Mouse (Mus musculus): ENCODE measurements around the gene Trmt1. TPM values are rescaled to one million over a fixed set of nuclear protein-coding genes. Genes with fewer than 3 reads are reported as not detected.

Gene Trmt1
- total RNA-seq, 1 experiment from 2014 or later = 44.7 TPM

DNA sequence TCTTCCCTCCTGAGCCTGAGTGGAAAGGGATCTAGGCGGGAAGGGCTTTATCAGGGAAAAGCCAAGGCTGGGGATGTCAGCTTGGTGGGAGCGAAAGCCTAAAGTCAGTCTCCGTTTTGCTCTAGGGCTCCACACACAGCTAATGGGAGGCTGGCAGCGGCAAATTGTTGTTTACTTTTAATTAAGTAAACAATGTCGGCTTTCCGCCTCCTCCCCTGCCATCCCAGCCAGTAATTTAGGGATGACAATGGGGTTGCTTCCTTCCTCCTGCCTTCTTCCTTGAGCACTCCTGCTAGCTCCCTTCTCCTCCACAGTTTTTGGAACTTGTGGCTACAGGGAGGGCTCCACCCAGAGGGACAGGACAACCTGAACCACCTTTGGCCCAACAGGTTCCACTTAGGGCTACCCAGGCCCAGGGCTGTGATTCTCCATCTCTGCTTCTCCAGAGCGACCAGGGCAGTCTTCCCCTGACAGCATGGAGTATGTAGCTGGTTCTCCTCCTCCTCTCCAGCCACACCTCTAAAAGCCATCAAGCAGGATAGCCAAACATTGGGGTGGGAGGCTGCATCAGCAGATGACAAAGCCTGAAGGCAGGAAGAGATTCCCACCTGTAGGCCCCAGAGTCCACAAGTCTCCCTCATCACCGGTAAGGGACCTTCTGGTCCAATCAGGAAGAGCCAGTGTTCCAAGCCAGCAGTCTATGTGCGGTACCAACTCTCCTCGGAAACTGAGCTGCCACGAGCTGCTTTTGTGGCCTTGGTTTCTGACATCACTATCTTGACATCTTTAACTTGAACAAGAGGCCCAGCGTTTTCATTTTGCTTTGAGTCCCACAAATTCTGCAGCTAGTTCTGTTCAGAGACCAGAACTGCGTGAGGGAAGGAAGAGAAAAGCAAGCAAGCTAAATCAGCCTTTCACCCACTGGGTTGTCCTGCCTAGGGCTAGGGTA lies 55.1 kb downstream of the Trmt1 start:
- ATAC-seq (replicated peaks; ENCODE audit: insufficient number of reproducible peaks, low FRiP score, low TSS enrichment, poor library complexity, severe bottlenecking) = no peak

DNA sequence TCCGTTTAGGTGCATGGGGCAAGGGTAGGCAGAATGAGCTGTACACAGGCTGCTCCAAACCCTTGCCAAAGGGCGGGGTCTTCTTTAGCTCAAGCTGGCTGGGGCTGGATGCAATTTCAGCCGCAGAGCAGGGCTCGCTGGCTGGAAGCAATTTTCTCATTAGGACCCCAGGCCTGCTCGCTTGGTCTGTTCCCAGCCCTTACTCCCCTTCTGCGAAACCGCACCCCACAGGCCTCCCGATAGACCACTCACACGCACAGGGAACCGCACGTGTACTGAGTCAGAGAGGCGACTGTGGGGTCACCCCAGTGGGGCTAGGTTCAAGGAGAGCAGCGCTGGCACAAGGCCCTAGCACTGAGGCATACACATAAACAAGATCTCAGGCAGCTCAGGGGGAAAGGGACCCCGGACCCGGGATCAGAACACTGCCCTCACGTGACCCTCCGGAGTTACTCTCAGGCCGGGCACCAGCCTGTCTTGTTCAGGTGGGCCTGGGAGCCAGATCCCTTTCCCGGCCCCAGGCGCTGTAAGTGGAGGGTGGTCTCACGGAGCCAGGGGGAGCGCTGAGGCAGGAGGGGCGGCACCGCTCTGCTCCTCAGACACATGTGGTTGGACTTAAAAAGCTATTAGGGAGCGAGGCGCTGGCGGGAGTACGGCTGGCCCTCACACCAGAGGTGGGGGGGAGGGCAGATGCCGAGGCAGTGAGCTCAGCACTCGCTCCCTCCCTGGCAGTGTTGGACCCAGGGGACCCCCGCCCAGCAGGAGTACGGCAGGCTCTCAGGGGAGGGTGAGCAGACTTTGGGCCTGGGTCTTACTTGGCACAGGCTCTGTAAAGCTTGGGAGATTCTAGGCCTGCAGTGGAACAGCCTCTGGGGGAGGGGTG lies 56.3 kb downstream of the Trmt1 start:
- no peak for ATAC-seq (replicated peaks; ENCODE audit: insufficient number of reproducible peaks, low FRiP score, low TSS enrichment, poor library complexity, severe bottlenecking)

DNA sequence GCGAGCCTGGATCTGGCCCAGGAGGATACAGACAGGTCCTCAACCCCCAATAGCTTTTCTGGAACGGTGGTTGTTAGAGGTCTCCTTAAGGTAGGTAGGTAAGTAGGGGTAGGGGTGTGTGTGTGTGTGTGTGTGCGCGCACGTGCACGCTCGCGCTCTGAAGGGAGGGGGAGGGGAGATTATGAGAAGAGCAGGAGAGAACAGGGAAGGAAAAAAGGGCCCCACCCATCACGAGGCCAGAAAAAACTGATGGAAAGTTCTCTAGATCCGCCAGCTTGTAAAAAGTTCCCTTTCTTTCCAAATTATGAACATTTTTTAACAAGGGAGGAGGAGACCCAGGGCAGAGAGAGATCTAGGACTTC lies 56.9 kb downstream of the Trmt1 start:
- ATAC-seq (replicated peaks; ENCODE audit: insufficient number of reproducible peaks, low FRiP score, low TSS enrichment, poor library complexity, severe bottlenecking) = no peak

DNA sequence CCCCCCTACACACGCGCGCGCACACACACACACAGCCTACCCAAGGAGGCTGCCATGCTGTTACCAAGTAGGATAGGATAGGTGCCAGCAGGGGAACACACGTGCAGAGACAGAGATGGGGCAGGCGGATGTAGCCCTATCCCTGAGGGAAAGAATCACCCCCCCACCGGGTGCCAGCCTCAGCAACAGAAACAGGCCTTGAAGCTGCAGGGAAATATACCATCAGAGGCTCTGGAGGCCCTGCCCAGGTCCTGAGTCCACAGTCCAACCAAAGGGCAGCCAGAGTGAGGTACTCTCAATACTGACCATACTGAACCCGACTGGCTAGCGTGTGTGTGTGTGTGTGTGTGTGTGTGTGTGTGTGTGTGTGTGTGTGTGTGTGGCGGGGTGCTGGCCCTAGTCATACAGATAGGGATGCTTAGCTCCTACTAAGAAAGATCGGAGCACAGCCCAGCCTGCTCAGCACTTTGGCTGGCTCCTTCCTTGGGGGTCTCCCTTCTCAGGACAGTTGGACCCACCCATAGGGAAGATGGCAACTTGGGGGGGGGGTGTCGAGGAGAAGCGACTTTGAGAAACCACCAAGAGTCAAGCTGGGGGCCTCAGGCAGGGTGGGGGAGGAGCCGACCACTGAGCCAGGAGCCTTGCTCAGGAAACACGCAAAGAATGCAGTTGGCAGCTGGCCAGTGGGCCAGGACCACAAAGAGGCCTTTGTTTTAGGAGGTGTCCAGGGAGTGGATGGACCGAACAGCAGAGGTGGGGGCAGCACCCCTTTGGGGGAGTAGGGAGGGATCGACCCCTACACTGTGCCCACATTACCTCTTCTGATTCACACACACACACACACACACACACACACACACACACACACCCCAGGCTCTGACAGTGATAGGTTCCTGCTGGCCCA lies 57.7 kb downstream of the Trmt1 start:
- ATAC-seq (replicated peaks; ENCODE audit: insufficient number of reproducible peaks, low FRiP score, low TSS enrichment, poor library complexity, severe bottlenecking) = no peak; the same call in 1 of the 2 replicates

DNA sequence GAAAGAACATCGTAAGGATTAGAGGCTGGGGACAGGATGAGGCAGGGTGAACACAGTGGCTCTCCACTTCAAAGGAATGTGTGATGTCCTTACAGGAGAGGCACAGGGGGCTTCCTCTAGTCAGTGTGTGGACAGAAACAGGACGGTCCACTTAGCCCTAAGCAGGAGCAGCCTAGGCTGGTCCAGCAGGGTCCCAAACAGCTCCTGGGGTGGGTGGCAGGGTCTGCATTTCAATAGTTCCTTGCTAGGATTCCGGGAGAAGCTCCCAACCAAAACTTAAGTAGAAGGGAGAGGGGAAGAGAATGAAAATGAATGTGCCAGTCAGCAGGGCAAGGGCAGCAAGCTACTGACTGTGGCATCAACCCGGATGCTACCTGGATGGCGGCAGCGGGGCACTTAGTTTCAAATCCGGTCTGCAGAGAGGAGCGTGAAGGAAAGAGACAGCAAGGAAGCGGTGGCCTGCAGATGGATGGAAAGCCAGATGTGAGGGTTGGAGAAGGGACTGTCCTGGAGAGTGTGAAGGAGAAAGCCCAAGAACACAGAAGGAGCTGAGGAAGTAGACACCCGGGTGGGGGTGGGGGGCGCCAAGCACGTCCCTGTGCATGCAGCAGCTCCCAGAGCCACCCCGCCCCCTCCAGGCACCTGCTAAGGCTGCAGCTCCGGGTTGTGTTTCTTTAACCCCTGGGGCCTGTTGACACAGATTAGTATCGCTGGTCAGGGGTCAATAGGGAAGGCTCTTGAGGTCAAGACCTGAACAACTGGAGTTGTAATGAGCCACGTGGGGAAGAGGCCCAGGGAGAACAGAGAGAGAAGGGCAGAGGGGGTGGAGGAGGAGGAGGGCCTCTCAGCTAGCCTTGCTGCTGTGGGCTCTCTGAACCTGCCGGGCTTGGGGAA lies 59.2 kb downstream of the Trmt1 start:
- no peak; the same call in 1 of the 2 replicates for ATAC-seq (replicated peaks; ENCODE audit: insufficient number of reproducible peaks, low FRiP score, low TSS enrichment, poor library complexity, severe bottlenecking)

Other genes with a start within 250 kb of the Trmt1 start
- 92.1 to 198 TPM (median 119 TPM) in 3 replicates for gene Ier2, start 23.5 kb upstream of the Trmt1 start, total RNA-seq (2017)
- 29.0 to 50.5 TPM (median 36.3 TPM) in 3 replicates for gene Nacc1, start 1.6 kb downstream of the Trmt1 start, total RNA-seq (2017)
- gene Lyl1, start 15.2 kb downstream of the Trmt1 start, total RNA-seq (2017) = 41.7 to 46.2 TPM (median 45.0 TPM) in 3 replicates
- 6.4 to 8.9 TPM (median 8.2 TPM) in 3 replicates for gene G430095P16Rik, start 36.7 kb downstream of the Trmt1 start, total RNA-seq (2017)
- gene Nfix, start 114.0 kb downstream of the Trmt1 start, total RNA-seq (2017) = 8.1 to 16.7 TPM (median 9.9 TPM) in 3 replicates
- 3.6 to 4.0 TPM (median 3.8 TPM) in 3 replicates for gene Dand5, start 136.5 kb downstream of the Trmt1 start, total RNA-seq (2017)
- 10.0 to 12.8 TPM (median 11.2 TPM) in 3 replicates for gene Gadd45gip1, start 145.2 kb downstream of the Trmt1 start, total RNA-seq (2017)
- gene Rad23a, start 154.4 kb downstream of the Trmt1 start, total RNA-seq (2017) = 31.6 to 37.2 TPM (median 34.2 TPM) in 3 replicates
- gene Calr, start 160.6 kb downstream of the Trmt1 start, total RNA-seq (2017) = 1,036 to 1,300 TPM (median 1,079 TPM) in 3 replicates
- gene Farsa, start 170.7 kb downstream of the Trmt1 start, total RNA-seq (2017) = 32.5 to 56.1 TPM (median 35.3 TPM) in 3 replicates
- gene Syce2, start 185.8 kb downstream of the Trmt1 start, total RNA-seq (2017) = 2.9 to 13.7 TPM (median 7.4 TPM) in 3 replicates
- 16.8 to 25.3 TPM (median 18.7 TPM) in 3 replicates for gene Gcdh, start 207.6 kb downstream of the Trmt1 start, total RNA-seq (2017)
- gene Klf1, start 215.6 kb downstream of the Trmt1 start, total RNA-seq (2017) = not detected in 3 replicates
- gene Dnase2a, start 222.3 kb downstream of the Trmt1 start, total RNA-seq (2017) = 24.4 to 37.4 TPM (median 29.6 TPM) in 3 replicates

Data from monocyte, adult 5-6 weeks (primary cell).